Mouse (Mus musculus) embryo, embryonic 9.5 days (tissue): ENCODE data around the gene Znrf1.

ENCODE experiments used
- DNase-seq: peaks from one replicate; pipeline ENCODE4 v3.0.0-alpha.2; 2017; ENCODE audit errors: extremely low spot score

Gene Znrf1

DNA sequence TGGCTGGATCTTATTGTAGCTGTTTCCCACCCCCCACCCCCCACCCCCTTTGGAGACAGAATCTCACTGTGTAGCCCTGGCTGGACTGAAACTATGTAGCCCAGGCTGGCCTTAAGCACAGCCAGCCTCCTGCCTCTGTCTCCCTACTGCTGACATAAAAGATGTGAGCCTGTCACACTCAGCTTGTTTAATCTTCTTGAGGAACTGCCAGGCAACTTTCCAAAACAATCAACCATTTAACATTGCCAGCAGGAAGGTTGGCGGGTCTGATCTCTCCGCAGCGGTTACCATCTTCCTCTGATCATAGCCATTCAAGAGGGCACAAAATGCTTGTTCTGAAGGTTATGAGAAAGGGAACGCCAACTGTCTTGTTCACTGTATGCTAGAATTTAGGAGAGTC, 2.4 kb upstream of the Znrf1 start:
- no peak for DNase-seq

DNA sequence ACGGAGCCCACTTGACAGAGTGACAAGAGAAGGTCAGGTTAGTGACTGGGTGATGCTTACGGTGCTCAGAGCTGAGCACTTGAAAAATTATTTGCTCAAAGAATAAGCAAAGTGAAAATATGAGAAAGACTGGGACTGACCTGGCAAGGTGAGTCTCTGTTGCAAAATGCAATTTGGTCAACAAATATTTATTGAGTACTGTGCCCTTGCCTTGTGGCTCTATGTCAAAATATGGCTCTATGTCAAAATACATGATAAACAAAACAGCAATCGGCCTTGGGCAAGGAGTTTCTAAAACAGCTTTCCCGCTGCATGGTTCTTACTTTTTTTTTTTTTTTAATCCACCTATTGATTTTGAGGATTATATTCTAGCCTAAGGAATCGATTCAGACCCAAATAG, 406 bp upstream of the Znrf1 start:
- DNase-seq, result no peak

DNA sequence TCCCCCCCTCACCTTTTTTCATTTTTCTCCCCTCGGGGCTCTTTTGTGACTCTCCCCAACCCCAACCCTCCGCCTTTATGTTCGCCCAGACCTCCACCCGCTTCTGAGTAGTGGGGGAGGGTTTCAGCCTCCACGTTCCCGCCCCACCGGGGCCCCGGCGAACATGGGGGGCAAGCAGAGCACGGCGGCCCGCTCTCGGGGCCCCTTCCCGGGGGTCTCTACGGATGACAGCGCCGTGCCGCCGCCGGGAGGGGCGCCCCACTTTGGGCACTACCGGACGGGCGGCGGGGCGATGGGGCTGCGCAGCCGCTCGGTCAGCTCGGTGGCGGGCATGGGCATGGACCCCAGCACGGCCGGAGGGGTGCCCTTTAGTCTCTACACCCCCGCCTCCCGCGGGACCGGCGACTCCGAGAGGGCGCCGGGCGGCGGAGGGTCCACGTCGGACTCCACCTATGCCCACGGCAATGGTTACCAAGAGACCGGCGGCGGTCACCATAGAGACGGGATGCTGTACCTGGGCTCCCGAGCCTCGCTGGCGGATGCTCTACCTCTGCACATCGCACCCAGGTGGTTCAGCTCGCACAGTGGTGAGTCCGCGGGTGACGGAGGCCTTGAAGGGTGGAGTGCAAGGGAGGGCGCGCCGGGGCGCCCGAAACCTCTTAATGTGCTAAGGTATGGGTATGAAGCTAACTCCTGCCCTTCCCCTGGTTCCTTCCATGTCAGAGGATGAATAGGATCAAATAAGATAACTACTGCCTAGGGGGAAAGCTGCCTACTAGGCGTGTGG, 1.3 kb downstream of the Znrf1 start:
- peak; percentile 34 for DNase-seq

GRCm38 (mm10) chr8:111537765-111538158, 1.9 kb downstream of the Znrf1 start:
- no peak for DNase-seq

DNA sequence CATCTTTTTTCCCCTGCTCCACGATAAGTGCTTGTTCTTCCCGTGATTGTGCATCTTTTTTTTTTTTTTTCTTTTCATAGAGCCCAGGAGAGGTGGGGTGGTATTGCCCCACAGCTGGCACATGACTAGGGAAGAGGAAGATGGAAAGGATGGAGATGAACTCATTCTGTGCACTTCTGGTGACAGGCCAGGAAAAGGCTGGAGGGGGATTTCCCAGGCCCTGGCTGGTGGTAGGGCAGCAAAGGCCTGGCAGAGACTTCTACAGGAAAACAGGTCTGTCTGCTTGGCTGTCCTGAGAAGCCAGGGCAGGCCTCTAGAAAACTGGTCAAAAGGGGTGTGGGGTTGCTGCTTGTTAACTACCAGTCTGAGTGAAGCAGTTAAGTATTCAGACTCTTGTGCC, 2.3 kb downstream of the Znrf1 start:
- no peak for DNase-seq

GRCm38 (mm10) chr8:111539422-111540076, 3.7 kb downstream of the Znrf1 start:
- no peak for DNase-seq

GRCm38 (mm10) chr8:111543712-111544380, 7.9 kb downstream of the Znrf1 start:
- no peak for DNase-seq

- DNase-seq, result no peak
Observed at GRCm38 (mm10) chr8:111545406-111546156, 9.7 kb downstream of the Znrf1 start.

DNA sequence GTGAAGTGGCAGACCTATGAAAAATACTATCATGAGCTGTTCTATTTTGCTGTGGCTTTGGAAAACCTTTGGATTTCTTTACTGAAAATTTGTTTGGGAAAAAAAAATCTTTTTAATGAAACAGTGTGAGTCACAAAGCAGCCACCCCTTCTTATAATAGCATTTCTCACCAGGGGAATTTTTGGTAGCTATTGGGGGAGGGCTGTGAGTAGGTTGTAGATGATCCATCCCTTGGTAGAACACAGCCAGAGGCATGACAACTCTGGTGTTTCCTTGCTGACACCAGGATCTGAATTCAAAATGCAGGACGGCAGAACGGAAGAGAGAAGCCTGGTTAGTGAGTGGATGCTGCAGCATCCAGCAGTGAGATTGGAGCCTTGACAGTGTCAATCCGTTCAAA, 11.2 kb downstream of the Znrf1 start:
- no peak for DNase-seq

DNA sequence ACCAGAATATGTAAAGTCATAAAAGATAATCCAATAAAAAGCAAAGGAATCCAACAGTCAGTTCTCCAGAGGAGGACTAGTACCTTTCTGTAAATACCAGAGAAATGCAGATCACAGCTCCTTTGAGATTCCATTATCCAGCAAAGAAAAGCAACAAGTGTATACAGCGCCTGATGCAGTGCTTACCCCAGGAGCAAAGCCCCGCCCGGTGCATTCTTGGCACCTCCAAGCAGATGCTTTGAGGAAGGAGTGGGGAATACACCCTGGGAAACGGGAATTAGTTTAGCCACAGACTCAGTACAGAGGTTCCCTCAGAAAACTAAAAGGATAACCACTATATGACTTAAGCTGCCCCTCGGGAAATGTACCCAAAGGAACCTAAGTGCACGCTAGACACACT, 12.3 kb downstream of the Znrf1 start:
- no peak for DNase-seq

- no peak for DNase-seq
Observed at GRCm38 (mm10) chr8:111550002-111550870, 14.3 kb downstream of the Znrf1 start.

DNA sequence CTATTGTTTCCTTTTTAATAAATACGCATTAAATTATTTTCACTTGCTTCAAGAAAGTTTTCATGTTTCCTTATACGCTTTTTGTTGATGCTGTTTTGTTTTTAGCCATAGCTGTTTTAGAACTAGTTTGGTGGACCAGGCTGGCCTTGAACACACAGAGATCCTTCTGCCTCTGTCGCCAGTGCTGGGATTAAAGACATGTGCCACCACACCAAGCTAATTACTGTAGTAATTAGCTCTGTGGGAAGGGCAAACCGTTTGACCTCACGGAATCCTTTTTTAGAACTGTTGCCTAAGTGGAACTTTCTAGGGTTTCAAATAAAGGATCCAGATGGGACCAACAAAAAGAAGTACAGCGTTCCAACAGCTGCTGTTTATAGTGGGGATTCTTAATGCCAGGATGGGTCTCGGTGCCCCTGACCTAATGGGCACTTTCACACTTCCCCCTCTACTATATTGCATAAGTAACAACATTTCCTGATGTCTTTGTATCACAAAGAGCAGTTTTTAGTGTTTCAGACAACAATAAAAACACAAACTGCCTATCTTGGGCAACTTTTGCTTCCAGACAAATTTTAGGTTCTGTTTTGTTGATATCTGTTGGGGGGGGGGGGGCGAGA, 15.7 kb downstream of the Znrf1 start:
- no peak for DNase-seq

DNA sequence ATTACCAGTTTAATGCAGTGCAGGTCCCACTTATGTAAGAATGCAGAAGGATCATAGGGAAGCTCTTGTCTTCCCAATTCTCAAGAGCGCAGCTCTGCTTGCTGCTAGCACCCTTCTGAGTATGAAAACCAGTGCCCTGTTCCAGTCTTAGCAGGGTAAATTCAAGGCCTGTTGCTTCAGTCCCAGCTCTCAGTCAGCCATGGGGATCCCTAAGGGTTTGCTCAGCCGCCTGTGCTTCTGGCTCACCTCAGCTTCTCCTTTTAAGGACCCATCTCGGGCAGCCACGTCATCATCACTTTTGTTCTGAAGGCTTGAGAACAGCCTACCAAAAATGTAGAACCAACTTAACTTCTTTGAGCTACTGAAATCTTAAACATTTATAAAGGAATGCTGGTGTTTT, 25.9 kb downstream of the Znrf1 start:
- no peak for DNase-seq

DNA sequence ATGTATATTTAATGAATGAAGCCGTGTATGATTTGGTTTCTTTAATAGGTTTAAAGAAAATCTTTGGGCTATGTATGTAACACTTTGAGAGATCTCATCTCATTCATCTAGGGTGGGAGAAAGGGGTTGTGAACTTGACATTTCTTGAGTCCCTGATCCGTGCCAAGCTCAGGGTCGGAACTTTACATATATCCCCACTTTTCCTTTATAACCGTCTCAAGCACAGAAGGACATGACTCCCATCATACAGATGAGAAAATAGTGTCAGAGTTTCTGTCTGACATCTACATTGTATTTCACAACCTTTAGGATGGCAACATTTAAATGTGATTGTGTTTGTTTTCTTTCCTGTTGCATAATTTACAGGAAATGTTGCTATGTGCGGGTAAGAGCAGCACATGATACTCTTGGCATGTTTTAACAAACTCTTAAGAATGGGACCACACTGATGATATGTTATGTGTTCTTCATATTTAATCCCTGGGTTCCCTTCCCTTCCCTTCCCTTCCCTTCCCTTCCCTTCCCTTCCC, 26.4 kb downstream of the Znrf1 start:
- DNase-seq, result no peak

GRCm38 (mm10) chr8:111563075-111563474, 27.2 kb downstream of the Znrf1 start:
- DNase-seq, result no peak

GRCm38 (mm10) chr8:111563687-111564086, 27.8 kb downstream of the Znrf1 start:
- no peak for DNase-seq

GRCm38 (mm10) chr8:111564093-111564492, 28.2 kb downstream of the Znrf1 start:
- no peak for DNase-seq

DNA sequence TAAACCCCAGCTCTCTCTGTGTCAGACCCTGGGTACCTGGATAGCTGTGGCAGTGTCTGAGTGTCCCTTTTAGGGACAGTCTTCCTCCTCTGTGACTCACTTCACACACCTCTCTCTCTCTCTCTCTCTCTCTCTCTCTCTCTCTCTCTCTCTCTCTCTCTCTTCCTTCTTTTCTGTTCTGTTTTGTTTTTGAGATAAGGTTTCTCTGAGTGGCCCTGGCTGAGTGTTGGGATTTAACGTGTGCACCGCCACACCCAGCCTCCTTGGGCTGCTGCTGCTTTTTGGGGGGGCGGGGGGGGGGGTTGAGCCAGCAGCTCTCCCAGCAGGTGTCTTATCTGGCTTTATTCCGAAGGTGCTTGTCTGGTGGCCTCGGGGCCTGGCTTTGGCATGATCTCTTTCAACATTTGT, 29.9 kb downstream of the Znrf1 start:
- DNase-seq, result no peak

DNA sequence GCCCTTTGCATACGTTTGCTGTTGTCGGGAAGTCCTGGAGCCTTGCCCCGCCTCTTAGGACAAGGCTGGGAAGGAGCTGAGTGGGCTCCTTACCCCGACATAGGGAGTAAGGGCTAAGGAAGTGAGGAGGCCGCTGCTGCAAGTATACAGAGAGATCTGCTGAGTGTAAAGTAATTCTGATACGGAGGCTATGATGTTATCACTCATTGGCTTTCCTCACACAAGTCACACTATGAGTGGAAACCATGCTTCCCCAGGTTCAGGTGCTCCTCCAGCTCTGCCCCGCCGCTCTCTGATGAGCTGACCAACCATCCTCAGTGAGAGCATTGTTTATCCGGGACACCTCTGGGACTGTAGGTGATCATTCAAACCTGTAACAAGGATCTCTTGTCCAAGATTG, 30.4 kb downstream of the Znrf1 start:
- no peak for DNase-seq

GRCm38 (mm10) chr8:111567571-111567970, 31.7 kb downstream of the Znrf1 start:
- DNase-seq, result no peak

DNA sequence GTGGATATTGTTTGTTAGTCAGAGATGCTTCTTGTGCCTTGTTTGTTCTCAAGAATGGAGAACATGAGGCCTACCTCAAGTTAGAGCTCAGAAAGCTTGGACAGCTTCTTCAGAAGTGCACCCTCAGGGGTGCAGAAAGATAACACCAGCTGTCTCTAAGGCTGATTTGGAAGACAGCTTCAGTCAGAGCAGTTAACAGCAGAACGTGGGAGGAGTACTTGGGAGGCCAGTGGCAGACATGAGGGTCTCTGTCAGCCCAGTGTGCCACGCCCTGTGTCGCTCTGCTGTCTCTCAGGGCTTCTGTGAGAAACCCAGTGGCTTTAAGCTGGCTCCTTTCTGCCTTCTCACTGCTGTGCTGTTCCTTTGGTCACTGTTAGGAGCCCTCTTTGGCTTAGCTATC, 32.1 kb downstream of the Znrf1 start:
- DNase-seq, result no peak
